Mouse (Mus musculus) regulatory T cell (primary cell): ENCODE data around the gene Jup.

Experiments
- in situ Hi-C: fragments of 300-600 bp; cut with MboI, MseI; formaldehyde crosslinking; loops from one replicate; pipeline ENCODE4 v1.15.1; 2025; ENCODE audit warnings: high pct_unique_total_duplicates

Jup gene

GRCm38 (mm10) chr11:100408076-100408834 is 10.7 kb upstream of the Jup start:
- in situ Hi-C loops, result loop anchor here (5.0 kb wide), 1 partner anchor 41 kb away; no protein-coding TSS in a partner anchor

GRCm38 (mm10) chr11:100406995-100407705 is 9.6 kb upstream of the Jup start:
- in situ Hi-C loops, result loop anchor here (5.0 kb wide), 1 partner anchor 40 kb away; no protein-coding TSS in a partner anchor

- in situ Hi-C loops, result loop anchor here (5.0 kb wide), 1 partner anchor 39 kb away; no protein-coding TSS in a partner anchor
Observed at GRCm38 (mm10) chr11:100406273-100406672, 8.7 kb upstream of the Jup start.

GRCm38 (mm10) chr11:100404456-100405074 is 7.0 kb upstream of the Jup start:
- in situ Hi-C loops, result loop anchor here (5.0 kb wide), 1 partner anchor 37 kb away; no protein-coding TSS in a partner anchor

- in situ Hi-C loops, result no loop called here
Observed at GRCm38 (mm10) chr11:100403445-100404134, 6.0 kb upstream of the Jup start.

- in situ Hi-C loops, result no loop called here
Observed at GRCm38 (mm10) chr11:100402682-100403081, 5.1 kb upstream of the Jup start.

- in situ Hi-C loops, result no loop called here
Observed at GRCm38 (mm10) chr11:100402240-100402639, 4.7 kb upstream of the Jup start.

- in situ Hi-C loops, result no loop called here
Observed at GRCm38 (mm10) chr11:100400842-100401241, 3.3 kb upstream of the Jup start.

GRCm38 (mm10) chr11:100399727-100400538 is 2.4 kb upstream of the Jup start:
- in situ Hi-C loops, result no loop called here

GRCm38 (mm10) chr11:100399320-100399719 is 1.8 kb upstream of the Jup start:
- in situ Hi-C loops, result no loop called here

GRCm38 (mm10) chr11:100398517-100398916 is 954 bp upstream of the Jup start:
- in situ Hi-C loops, result no loop called here

GRCm38 (mm10) chr11:100396886-100397599 is 520 bp downstream of the Jup start:
- in situ Hi-C loops, result no loop called here

GRCm38 (mm10) chr11:100395861-100396631 is 1.5 kb downstream of the Jup start:
- in situ Hi-C loops, result no loop called here

GRCm38 (mm10) chr11:100395200-100395599 is 2.4 kb downstream of the Jup start:
- in situ Hi-C loops, result no loop called here

GRCm38 (mm10) chr11:100394353-100395074 is 3.0 kb downstream of the Jup start:
- in situ Hi-C loops, result no loop called here

- in situ Hi-C loops, result no loop called here
Observed at GRCm38 (mm10) chr11:100393733-100394132, 3.8 kb downstream of the Jup start.

- in situ Hi-C loops, result no loop called here
Observed at GRCm38 (mm10) chr11:100392958-100393357, 4.6 kb downstream of the Jup start.

GRCm38 (mm10) chr11:100391884-100392345 is 5.6 kb downstream of the Jup start:
- in situ Hi-C loops, result no loop called here
